Mouse (Mus musculus) neural tube, embryonic 11.5 days (tissue): ENCODE measurements around the gene Amigo3. TPM values are rescaled to one million over a fixed set of nuclear protein-coding genes. Genes with fewer than 3 reads are reported as not detected.
A peak's percentile ranks its signal among the peaks of the same experiment; 100 is the strongest.

Experiments
- ATAC-seq: fragments of 200-750 bp; cut with Nextera tagmentation; 2 replicates; pipeline ENCODE4 v1.8.0; 2017; ENCODE audit warnings: moderate number of reproducible peaks, mild to moderate bottlenecking, moderate TSS enrichment, moderate library complexity; ENCODE audit not compliant: insufficient read depth, low FRiP score, low TSS enrichment
- DNase-seq: peaks from one replicate; pipeline ENCODE4 v3.0.0-alpha.2; 2015; ENCODE audit warnings: low spot score
- H3K27ac ChIP-seq: fragments of 300-500 bp; sonication (generic); 2 replicates; pipeline ENCODE4 v1.5.1; 2014; ENCODE audit warnings: low read depth, mild to moderate bottlenecking, low read length
- H3K27me3 ChIP-seq: fragments of 300-500 bp; sonication (generic); 2 replicates; pipeline ENCODE4 v1.6.1; 2014; ENCODE audit warnings: mild to moderate bottlenecking, low read length, mixed read lengths; ENCODE audit not compliant: control insufficient read depth, insufficient read depth
- H3K36me3 ChIP-seq: fragments of 300-500 bp; sonication (generic); 2 replicates; pipeline ENCODE4 v1.6.1; 2014; ENCODE audit warnings: mild to moderate bottlenecking, low read length, moderate library complexity, mixed read lengths; ENCODE audit not compliant: control insufficient read depth, insufficient read depth
- H3K4me1 ChIP-seq: fragments of 300-500 bp; sonication (generic); 2 replicates; pipeline ENCODE4 v1.6.1; 2014; ENCODE audit warnings: low read length, mixed read lengths; ENCODE audit not compliant: control insufficient read depth, insufficient read depth
- H3K4me2 ChIP-seq: fragments of 300-500 bp; sonication (generic); 2 replicates; pipeline ENCODE4 v1.6.1; 2014; ENCODE audit warnings: low read depth, mild to moderate bottlenecking, moderate library complexity
- H3K4me3 ChIP-seq: fragments of 300-500 bp; sonication (generic); 2 replicates; pipeline ENCODE4 v1.5.1; 2014; ENCODE audit warnings: low read depth, low read length
- H3K9ac ChIP-seq: fragments of 300-500 bp; sonication (generic); 2 replicates; pipeline ENCODE4 v1.6.1; 2014; ENCODE audit warnings: mild to moderate bottlenecking, low read length
- H3K9me3 ChIP-seq: fragments of 300-500 bp; sonication (generic); 2 replicates; pipeline ENCODE4 v1.6.1; 2016; ENCODE audit warnings: low read length; ENCODE audit not compliant: control insufficient read depth
- WGBS: fragments of 180-500 bp; shearing (Covaris S2); extraction: QIAGEN DNeasy Blood & Tissue Kit; methylation state at CpG from one replicate; pipeline ENCODE4 v1.1.7; 2014; 5-methylcytosine and 5-hydroxymethylcytosine counted together
- polyA plus RNA-seq: library from polyadenylated mRNA; unstranded; fragments of >200 nt; fragmentation: Nextera tagmentation; extraction: Ambion mirVana; gene quantifications from 2 replicates; pipeline ENCODE4 v1.2.1, GENCODE M21; 2014

The Amigo3 gene
- polyA plus RNA-seq, 1 experiment from 2014 or later, result 2.7 TPM

GRCm38 (mm10) chr9:108056361-108057261 lies 3.7 kb downstream of the Amigo3 start:
- Histone ChIP-seq H3K27ac (no peak overlapping the region), H3K27me3 (no peaks in the 10 kb centered on the region), H3K4me2 (no peak overlapping the region), H3K36me3 (peaks cover 9% of the 10 kb centered on the region), H3K4me1 (peaks cover 4% of the 10 kb centered on the region; the same call in 1 of the 2 replicates), H3K9me3 (no peaks in the 10 kb centered on the region), H3K4me3 (no peak overlapping the region), H3K9ac (no peak overlapping the region)
- 85% methylated on average over 28 of the region's 28 CpGs for WGBS
- ATAC-seq (no peak), DNase-seq (no peak)

GRCm38 (mm10) chr9:108057262-108057562 lies 4.3 kb downstream of the Amigo3 start:
- Histone ChIP-seq H3K4me2 (no peak overlapping the region), H3K27ac (no peak overlapping the region), H3K9ac (no peak overlapping the region), H3K36me3 (peaks cover 8% of the 10 kb centered on the region; the same call in 1 of the 2 replicates), H3K27me3 (no peaks in the 10 kb centered on the region), H3K4me1 (peaks cover 4% of the 10 kb centered on the region; the same call in 1 of the 2 replicates), H3K4me3 (no peak overlapping the region), H3K9me3 (no peaks in the 10 kb centered on the region)
- ATAC-seq, result no peak
- DNase-seq, result no peak
- 97% methylated on average over 5 of the region's 5 CpGs for WGBS

- Histone ChIP-seq H3K4me1 (no peaks in the 10 kb centered on the region), H3K9me3 (no peaks in the 10 kb centered on the region), H3K9ac (no peak overlapping the region), H3K27ac (no peak overlapping the region), H3K4me3 (no peak overlapping the region), H3K36me3 (peaks cover 10% of the 10 kb centered on the region; the same call in 1 of the 2 replicates), H3K27me3 (no peaks in the 10 kb centered on the region), H3K4me2 (no peak overlapping the region)
- 96% methylated on average over 9 of the region's 9 CpGs for WGBS
- DNase-seq (no peak), ATAC-seq (no peak)
Observed at GRCm38 (mm10) chr9:108058291-108058690, 5.3 kb downstream of the Amigo3 start.

GRCm38 (mm10) chr9:108062142-108062541 lies 9.2 kb downstream of the Amigo3 start:
- no peaks in the 10 kb centered on the region for H3K9me3 ChIP-seq
- WGBS, result 76% methylated on average over 3 of the region's 3 CpGs
- no peak overlapping the region for H3K27ac ChIP-seq
- H3K4me2 ChIP-seq, result no peak overlapping the region
- no peak overlapping the region for H3K9ac ChIP-seq
- H3K36me3 ChIP-seq, result peaks cover 6% of the 10 kb centered on the region; the same call in 1 of the 2 replicates
- no peaks in the 10 kb centered on the region for H3K27me3 ChIP-seq
- ATAC-seq, result no peak
- no peak for DNase-seq
- H3K4me1 ChIP-seq, result no peaks in the 10 kb centered on the region
- no peak overlapping the region for H3K4me3 ChIP-seq

GRCm38 (mm10) chr9:108063361-108063760 lies 10.4 kb downstream of the Amigo3 start:
- ATAC-seq (no peak), DNase-seq (no peak)
- Histone ChIP-seq H3K4me1 (no peaks in the 10 kb centered on the region), H3K4me3 (no peak overlapping the region), H3K9me3 (no peaks in the 10 kb centered on the region), H3K4me2 (no peak overlapping the region), H3K9ac (no peak overlapping the region), H3K36me3 (peaks cover 6% of the 10 kb centered on the region; the same call in 1 of the 2 replicates), H3K27me3 (no peaks in the 10 kb centered on the region), H3K27ac (no peak overlapping the region)
- 89% methylated on average over 12 of the region's 12 CpGs for WGBS

GRCm38 (mm10) chr9:108065491-108066011 lies 12.6 kb downstream of the Amigo3 start:
- H3K4me1 ChIP-seq, result no peaks in the 10 kb centered on the region
- H3K4me2 ChIP-seq, result no peak overlapping the region
- WGBS, result 60% methylated on average over 5 of the region's 5 CpGs
- H3K36me3 ChIP-seq, result peaks cover 4% of the 10 kb centered on the region; the same call in 1 of the 2 replicates
- H3K27me3 ChIP-seq, result no peaks in the 10 kb centered on the region
- no peak overlapping the region for H3K4me3 ChIP-seq
- DNase-seq, result peak; percentile 60
- H3K9me3 ChIP-seq, result no peaks in the 10 kb centered on the region
- ATAC-seq, result no peak
- no peak overlapping the region for H3K9ac ChIP-seq
- H3K27ac ChIP-seq, result no peak overlapping the region

GRCm38 (mm10) chr9:108067199-108067598 lies 14.2 kb downstream of the Amigo3 start:
- Histone ChIP-seq H3K9me3 (no peaks in the 10 kb centered on the region), H3K36me3 (peaks cover 4% of the 10 kb centered on the region; the same call in 1 of the 2 replicates), H3K27me3 (no peaks in the 10 kb centered on the region), H3K4me3 (no peak overlapping the region), H3K27ac (no peak overlapping the region), H3K9ac (no peak overlapping the region), H3K4me2 (no peak overlapping the region), H3K4me1 (no peaks in the 10 kb centered on the region)
- ATAC-seq (no peak), DNase-seq (no peak)
- WGBS, result 87% methylated on average over 7 of the region's 7 CpGs

- Histone ChIP-seq H3K27ac (no peak overlapping the region), H3K9ac (no peak overlapping the region), H3K4me1 (no peaks in the 10 kb centered on the region), H3K4me3 (no peak overlapping the region), H3K27me3 (no peaks in the 10 kb centered on the region), H3K9me3 (no peaks in the 10 kb centered on the region), H3K4me2 (no peak overlapping the region), H3K36me3 (peaks cover 4% of the 10 kb centered on the region; the same call in 1 of the 2 replicates)
- DNase-seq (peak; percentile 82), ATAC-seq (no peak)
- 20% methylated on average over 8 of the region's 8 CpGs for WGBS
Observed at GRCm38 (mm10) chr9:108067900-108068299, 14.9 kb downstream of the Amigo3 start.

- Histone ChIP-seq H3K4me1 (no peaks in the 10 kb centered on the region), H3K4me2 (no peak overlapping the region), H3K27me3 (no peaks in the 10 kb centered on the region), H3K4me3 (no peak overlapping the region), H3K27ac (no peak overlapping the region), H3K9me3 (no peaks in the 10 kb centered on the region), H3K36me3 (peaks cover 2% of the 10 kb centered on the region; the same call in 1 of the 2 replicates), H3K9ac (no peak overlapping the region)
- no peak for DNase-seq
- 85% methylated on average over 9 of the region's 9 CpGs for WGBS
- no peak for ATAC-seq
Observed at GRCm38 (mm10) chr9:108069007-108069406, 16.0 kb downstream of the Amigo3 start.
